Mouse (Mus musculus) cortical plate, adult 2 months (tissue): ENCODE data around the gene Fam107b.

Experiments used
- CTCF ChIP-seq: fragments of 200-500 bp; IDR thresholded peaks from 2 replicates; pipeline ENCODE4 v1.5.1; 2011; ENCODE audit warnings: mild to moderate bottlenecking, control low read depth, low read length; ENCODE audit not compliant: insufficient read depth; ENCODE audit errors: extremely low read depth
- POLR2A ChIP-seq: fragments of 200-500 bp; IDR thresholded peaks from 2 replicates; pipeline ENCODE4 v1.6.1; 2011; ENCODE audit warnings: mild to moderate bottlenecking, low read length, control low read depth; ENCODE audit not compliant: insufficient read depth; ENCODE audit errors: extremely low read depth

DNA sequence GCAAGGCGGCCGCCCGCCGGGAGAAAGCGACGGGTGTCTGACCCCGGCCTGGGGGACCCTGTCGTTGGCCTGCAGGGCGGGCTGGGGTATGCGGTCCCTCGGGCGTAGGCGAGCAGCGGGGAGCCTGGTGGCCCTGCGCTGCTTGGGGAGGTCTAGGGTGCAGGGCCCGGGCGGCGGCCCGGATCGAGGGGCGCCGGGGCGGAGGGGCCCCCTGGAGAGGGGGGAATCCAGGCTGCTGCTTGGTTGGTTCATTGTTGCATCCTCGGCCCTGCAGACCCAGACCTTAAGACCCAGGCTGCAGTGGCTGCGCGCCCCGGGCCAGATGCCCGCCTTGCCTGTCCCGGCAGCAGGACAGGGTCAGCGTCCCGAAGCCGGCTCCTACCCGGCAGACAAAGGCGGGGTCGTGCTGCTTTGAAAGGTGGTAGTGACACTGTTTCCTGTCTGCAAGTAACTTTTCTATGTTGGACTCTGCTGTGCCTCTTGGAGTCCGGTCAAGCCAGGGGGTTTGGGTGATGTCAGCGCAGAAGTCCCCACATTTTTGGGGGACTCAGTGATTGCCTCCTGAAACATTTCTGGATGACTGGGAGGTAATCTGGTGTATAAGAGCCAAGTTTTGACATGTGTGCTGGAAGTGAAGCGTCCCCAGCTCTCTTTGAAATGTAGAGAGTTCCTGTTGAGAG lies 143.5 kb downstream of the Fam107b start:
- TF ChIP-seq CTCF = no peak
- no peak for TF ChIP-seq POLR2A
